Mouse (Mus musculus): ENCODE data around the gene Gpd1.

Gpd1 gene

GRCm38 (mm10) chr15:99701999-99702900 lies 15.1 kb upstream of the Gpd1 start, which contains the start of gene Smarcd1:
Gene Smarcd1, plus strand, starts transcription at chr15:99702129.
- peak; percentile 95 for DNase-seq

- DNase-seq: no peak
These were observed 14.2 kb upstream of the Gpd1 start for GRCm38 (mm10) chr15:99703104-99703503.

GRCm38 (mm10) chr15:99703676-99704040 lies 13.7 kb upstream of the Gpd1 start:
- DNase-seq: no peak

- DNase-seq: peak; percentile 81
These were observed 13.2 kb upstream of the Gpd1 start for GRCm38 (mm10) chr15:99704041-99704681.

- DNase-seq: no peak
These were observed 12.4 kb upstream of the Gpd1 start for GRCm38 (mm10) chr15:99704881-99705280.

GRCm38 (mm10) chr15:99705440-99706048 lies 11.8 kb upstream of the Gpd1 start, which contains the start of gene Gm17349:
Gene Gm17349, minus strand, starts transcription at chr15:99705490.
- peak; percentile 64 for DNase-seq

- no peak for DNase-seq
These were observed 9.1 kb upstream of the Gpd1 start for GRCm38 (mm10) chr15:99708176-99708575.

- DNase-seq: no peak
These were observed 6.8 kb upstream of the Gpd1 start for GRCm38 (mm10) chr15:99710221-99711190.

GRCm38 (mm10) chr15:99711491-99711890 lies 5.8 kb upstream of the Gpd1 start:
- no peak for DNase-seq

GRCm38 (mm10) chr15:99712666-99713559 lies 4.4 kb upstream of the Gpd1 start:
- DNase-seq: no peak

GRCm38 (mm10) chr15:99713569-99713968 lies 3.7 kb upstream of the Gpd1 start:
- no peak for DNase-seq

- no peak for DNase-seq
These were observed 3.1 kb upstream of the Gpd1 start for GRCm38 (mm10) chr15:99714206-99714605.

- peak; percentile 88 for DNase-seq
These were observed 2.5 kb upstream of the Gpd1 start for GRCm38 (mm10) chr15:99714858-99715257.

GRCm38 (mm10) chr15:99715361-99715865 lies 1.9 kb upstream of the Gpd1 start:
- no peak for DNase-seq

- peak; percentile 77 for DNase-seq
These were observed 1.2 kb upstream of the Gpd1 start for GRCm38 (mm10) chr15:99715982-99716746.

GRCm38 (mm10) chr15:99716814-99717213 lies 501 bp upstream of the Gpd1 start:
- DNase-seq: no peak

GRCm38 (mm10) chr15:99718461-99719021 lies 1.2 kb downstream of the Gpd1 start:
- DNase-seq: peak; percentile 72

GRCm38 (mm10) chr15:99719865-99720264 lies 2.5 kb downstream of the Gpd1 start:
- no peak for DNase-seq

- no peak for DNase-seq
These were observed 4.8 kb downstream of the Gpd1 start for GRCm38 (mm10) chr15:99721921-99722743.
